Mouse (Mus musculus): Measurements from ENCODE around the gene Pou2f1.

DNA sequence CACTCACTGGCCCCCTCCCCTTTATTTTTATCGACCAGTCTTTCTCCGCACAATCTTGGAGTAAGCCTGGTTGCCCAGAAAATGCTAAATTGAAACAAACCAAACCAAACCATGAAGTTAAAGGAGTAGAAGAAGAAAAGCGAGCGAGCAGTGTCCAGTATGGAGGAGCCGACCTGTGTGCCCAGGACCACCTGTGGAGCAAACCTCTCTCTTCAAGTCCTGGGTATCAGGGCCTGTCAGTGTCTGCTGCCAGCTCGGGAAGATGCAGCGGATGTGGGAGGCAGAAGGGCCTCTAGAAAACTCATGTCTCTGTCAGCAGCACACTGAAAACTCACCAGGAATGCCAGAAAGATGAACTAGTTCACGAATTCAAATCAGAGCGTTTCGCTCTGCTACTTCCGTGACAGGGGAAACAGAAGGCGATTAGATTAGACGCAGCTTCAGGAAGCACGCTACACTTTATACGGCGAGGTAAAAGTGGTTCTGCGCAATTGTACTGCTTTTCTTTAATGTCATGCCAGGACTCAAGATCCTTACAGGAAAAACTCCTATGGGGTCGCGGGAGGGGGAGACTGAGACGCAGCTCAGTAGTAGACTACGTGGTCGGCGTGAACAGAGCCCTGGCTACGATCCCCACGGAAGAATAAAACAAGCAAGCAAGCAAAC is 45.2 kb upstream of the Pou2f1 start:
- TF ChIP-seq CTCF (IDR thresholded peaks at IDR 0.05; ENCODE audit: borderline replicate concordance, insufficient read depth, low read depth, low read length) (no peak), POLR2A (IDR thresholded peaks at IDR 0.05; ENCODE audit: borderline replicate concordance, insufficient read depth, low read length) (no peak)

Measured in cerebellum, adult 2 months (tissue).